Mouse (Mus musculus): ENCODE measurements around the gene Aif1l. TPM values are rescaled to one million over a fixed set of nuclear protein-coding genes. Genes with fewer than 3 reads are reported as not detected.

Aif1l gene
- total RNA-seq, 4 experiments from 2014 or later = 8.2 to 9.7 (median 9.2) TPM

DNA sequence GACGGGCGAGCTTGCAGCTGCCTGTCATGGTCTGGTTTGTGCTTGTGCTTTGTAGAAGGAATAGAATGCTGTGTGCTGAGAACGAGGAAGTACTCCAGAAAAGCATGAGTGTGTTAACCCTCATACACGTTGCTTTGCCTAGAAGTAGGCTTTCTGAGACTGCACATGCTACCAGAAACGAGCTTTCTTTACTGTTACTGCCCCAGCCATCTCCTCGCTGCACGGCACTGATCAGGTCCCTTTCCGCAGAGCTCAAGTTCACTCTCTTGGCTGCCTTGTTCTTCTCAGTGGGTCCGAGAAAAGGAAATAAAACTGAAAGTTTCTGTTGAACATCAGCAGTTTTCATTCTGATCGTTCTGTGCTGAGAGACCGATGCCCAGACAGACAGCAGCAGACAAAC is 58.8 kb downstream of the Aif1l start:
- no peak for DNase-seq (ENCODE audit: low spot score in 2 of 2)

DNA sequence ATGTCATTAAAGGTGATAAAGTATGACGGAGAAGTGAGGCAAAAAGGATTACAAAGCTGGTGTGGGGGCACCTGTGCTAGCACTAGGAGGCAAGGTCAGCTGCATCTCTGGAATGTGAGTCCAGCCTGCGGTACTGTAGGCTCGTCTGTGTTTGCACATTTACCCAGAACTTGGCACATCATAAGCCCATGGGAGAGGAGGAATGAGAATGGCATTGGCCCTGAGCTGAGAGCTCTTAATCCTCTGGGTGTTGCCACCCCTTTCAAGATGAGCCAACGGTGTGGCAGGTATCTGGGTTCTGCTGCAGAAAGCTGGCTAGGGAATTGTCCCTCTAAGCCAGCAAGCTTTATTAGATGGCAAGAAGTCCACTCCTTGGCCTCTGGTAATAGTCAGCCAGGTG is 69.8 kb downstream of the Aif1l start:
- no peak for DNase-seq (ENCODE audit: low spot score in 2 of 2)

DNA sequence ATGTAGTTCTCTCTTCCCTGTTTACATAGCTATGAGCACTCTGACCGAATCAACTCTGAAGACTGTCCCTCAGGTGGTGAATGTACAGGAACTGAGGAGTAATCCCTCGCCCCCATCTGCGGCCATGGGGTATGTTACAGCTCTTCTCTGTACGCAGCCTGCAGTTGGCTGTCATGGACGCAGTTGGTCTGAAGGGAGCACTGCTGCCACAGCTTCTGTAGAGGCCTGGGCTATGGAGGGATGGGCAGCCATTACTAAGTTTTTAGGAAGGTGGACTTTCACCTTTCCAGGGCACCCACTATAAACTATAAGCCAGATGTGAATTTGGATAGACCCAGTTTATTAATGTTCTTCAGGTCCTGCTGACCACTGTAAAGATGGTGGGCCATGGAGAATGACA is 70.3 kb downstream of the Aif1l start:
- no peak for DNase-seq (ENCODE audit: low spot score in 2 of 2)

Other genes starting within 250 kb of the Aif1l start
- not detected for gene Qrfp, start 139.6 kb upstream of the Aif1l start, total RNA-seq (2022)
- 1 to 10 TPM; 6.9 to 9.0 (median 7.4) TPM for gene Fibcd1, start 104.1 kb upstream of the Aif1l start, total RNA-seq (2022)
- 1 to 10 TPM; 5.7 to 7.5 (median 6.6) TPM for gene Lamc3, start 62.8 kb upstream of the Aif1l start, total RNA-seq (2022)
- gene Nup214, start 24.3 kb downstream of the Aif1l start, total RNA-seq (2022) = 10 to 100 TPM; 50.5 to 74.7 (median 65.5) TPM
- gene Fam78a, start 134.7 kb downstream of the Aif1l start, total RNA-seq (2022) = 10 to 100 TPM in 1 of 4 experiments, 1 to 10 TPM in 3; 6.9 to 15.6 (median 8.9) TPM
- 10 to 100 TPM; 26.8 to 31.7 (median 28.8) TPM for gene Plpp7, start 145.4 kb downstream of the Aif1l start, total RNA-seq (2022)
- gene Prrc2b, start 200.9 kb downstream of the Aif1l start, total RNA-seq (2022) = 100 to 1,000 TPM; 248 to 277 (median 262) TPM